Mouse (Mus musculus) brain, embryonic 14.5 days (tissue): ENCODE data around the gene Zfhx3.

Experiments used
- CTCF ChIP-seq: fragments of 200-500 bp; IDR thresholded peaks from 2 replicates; pipeline ENCODE4 v1.5.1; 2012; ENCODE audit warnings: inconsistent platforms, mild to moderate bottlenecking, moderate library complexity, borderline replicate concordance; ENCODE audit not compliant: insufficient read depth, insufficient read length; ENCODE audit errors: extremely low read depth
- POLR2A ChIP-seq: fragments of 200-500 bp; IDR thresholded peaks from 2 replicates; pipeline ENCODE4 v1.6.1; 2012; ENCODE audit warnings: mild to moderate bottlenecking, inconsistent platforms, borderline replicate concordance; ENCODE audit not compliant: poor library complexity, insufficient read depth, insufficient read length, severe bottlenecking; ENCODE audit errors: extremely low read depth

DNA sequence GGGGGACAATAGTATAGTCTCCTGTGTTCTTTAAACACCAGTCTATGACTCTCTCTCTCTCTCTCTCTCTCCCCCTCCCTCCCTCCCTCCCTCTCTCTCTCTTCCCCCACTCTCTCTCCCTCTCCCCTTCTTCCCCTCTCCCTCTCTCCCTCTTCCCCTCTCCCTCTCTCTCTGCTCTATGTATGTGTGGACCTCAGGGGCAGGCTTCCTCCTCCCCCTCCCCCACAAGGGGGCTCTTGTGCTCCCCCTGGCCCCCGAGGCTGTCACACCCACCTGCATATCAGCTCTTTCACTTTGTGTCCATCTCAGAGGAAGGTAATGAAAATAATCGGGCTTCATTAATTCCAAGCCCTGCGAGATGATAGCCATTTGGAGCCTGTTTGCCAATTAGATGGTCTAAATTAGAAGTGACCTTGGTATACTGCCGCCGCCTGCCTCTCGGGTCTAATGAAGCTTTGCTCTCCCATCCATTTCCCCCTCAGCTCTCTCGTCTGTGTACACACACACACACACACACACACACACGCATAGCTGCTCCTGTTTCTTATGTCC lies 995.5 kb downstream of the Zfhx3 start:
- TF ChIP-seq CTCF = no peak
- TF ChIP-seq POLR2A = no peak
